Mouse (Mus musculus): ENCODE results near the gene Slc47a2. TPM values are rescaled to one million over a fixed set of nuclear protein-coding genes. Genes with fewer than 3 reads are reported as not detected.
"Not testable (repeated sequence)": the region's sequence is repeated elsewhere in the genome, so short reads cannot be mapped to it uniquely, and the experiment has no call there.

Slc47a2 gene
- polyA plus RNA-seq, 1 experiment from 2014 or later = 0.20 TPM

DNA sequence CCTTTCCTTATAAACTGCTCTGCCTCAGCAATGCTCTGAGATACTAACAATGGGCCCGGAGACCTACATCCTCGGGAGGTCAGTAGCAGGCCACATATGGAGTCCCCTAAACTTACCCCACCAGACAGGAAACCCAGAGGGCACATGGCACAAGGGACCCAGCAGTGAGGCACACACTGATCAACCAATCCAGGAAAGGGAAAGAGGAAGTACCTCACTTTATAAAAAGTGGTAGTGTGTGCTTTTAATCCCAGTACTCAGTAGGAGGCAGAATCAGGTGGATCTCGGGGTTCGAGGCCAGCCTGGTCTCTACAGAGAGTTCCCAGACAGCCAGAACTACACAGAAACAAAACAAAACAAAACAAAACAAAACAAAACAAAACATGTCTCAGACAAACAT, 2.3 kb downstream of the Slc47a2 start:
- H3K4me2 ChIP-seq (replicated peaks) = no peak overlapping the region
- H3K27me3 ChIP-seq = peaks cover 31% of the 10 kb centered on the region

GRCm38 (mm10) chr11:61337586-61337985, 5.1 kb downstream of the Slc47a2 start:
- Histone ChIP-seq H3K27me3 (peaks cover 10% of the 10 kb centered on the region), H3K9ac (no peak overlapping the region), H3K4me1 (peaks cover 7% of the 10 kb centered on the region), H3K27ac (replicated peaks) (no peak overlapping the region), H3K36me3 (no peaks in the 10 kb centered on the region), H3K9me3 (replicated peaks) (no peaks in the 10 kb centered on the region), H3K4me2 (replicated peaks) (no peak overlapping the region), H3K4me3 (replicated peaks) (no peak overlapping the region)
- ATAC-seq (ENCODE audit: insufficient number of reproducible peaks, low FRiP score, low TSS enrichment, low read depth) = no peak
- 76% methylated on average over 10 of the region's 10 CpGs for WGBS

More for the DNA sequence above, 2.3 kb downstream of the Slc47a2 start:
- Histone ChIP-seq H3K9ac (no peak overlapping the region), H3K36me3 (no peaks in the 10 kb centered on the region), H3K4me1 (peaks cover 9% of the 10 kb centered on the region), H3K27ac (replicated peaks) (no peak overlapping the region), H3K4me3 (replicated peaks) (no peak overlapping the region), H3K9me3 (replicated peaks) (no peaks in the 10 kb centered on the region)
- WGBS = 75% methylated on average over 4 of the region's 4 CpGs
- ATAC-seq (ENCODE audit: insufficient number of reproducible peaks, low FRiP score, low TSS enrichment, low read depth) = no peak

DNA sequence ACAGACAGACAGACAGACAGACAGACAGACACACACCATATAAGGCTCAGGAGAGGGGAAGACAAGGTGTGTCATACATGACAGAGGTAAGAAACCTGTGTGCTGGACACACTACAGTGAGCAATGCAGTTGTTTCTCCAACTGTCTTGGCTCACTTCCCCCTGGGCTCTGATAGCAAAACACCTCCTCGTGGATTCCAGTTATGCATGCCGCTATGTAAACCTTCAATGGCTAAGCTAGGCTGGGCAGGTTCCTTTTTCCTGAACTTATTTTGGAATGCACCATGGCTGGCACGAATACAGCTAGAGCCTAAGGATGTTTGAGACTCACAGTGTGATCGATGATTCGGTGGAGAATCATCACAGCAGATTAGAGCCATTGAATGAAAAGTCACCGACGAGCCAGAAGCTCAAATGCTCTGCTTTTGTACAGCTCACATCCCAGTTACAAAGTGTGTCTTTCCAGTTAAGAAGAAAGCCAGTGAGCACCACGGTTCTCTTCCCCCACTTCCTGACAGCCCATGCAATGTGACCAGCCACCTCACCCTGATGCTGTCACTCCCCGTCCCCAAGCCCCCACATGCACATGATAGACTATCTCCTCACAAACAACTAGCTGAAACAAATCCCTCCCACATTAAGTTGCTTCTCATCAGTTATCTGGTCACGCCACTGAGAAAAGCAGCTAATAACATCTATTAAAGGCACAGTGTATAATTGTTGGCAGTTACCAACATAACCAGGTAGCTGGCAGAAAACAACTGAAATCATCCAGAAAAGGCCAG, 21.6 kb downstream of the Slc47a2 start:
- no peak overlapping the region for H3K4me3 ChIP-seq (replicated peaks)
- 60% methylated on average over 10 of the region's 10 CpGs for WGBS
- H3K4me2 ChIP-seq (replicated peaks) = no peak overlapping the region
- H3K36me3 ChIP-seq = no peaks in the 10 kb centered on the region
- ATAC-seq (ENCODE audit: insufficient number of reproducible peaks, low FRiP score, low TSS enrichment, low read depth) = no peak
- H3K4me1 ChIP-seq = no peaks in the 10 kb centered on the region; the same call in 1 of the 2 replicates
- H3K9me3 ChIP-seq (replicated peaks) = no peaks in the 10 kb centered on the region
- no peak overlapping the region for H3K9ac ChIP-seq
- 0 out of 2 replicates have a peak, but pooled peaks cover 2% of the 10 kb centered on the region for H3K27me3 ChIP-seq
- no peak overlapping the region for H3K27ac ChIP-seq (replicated peaks)

GRCm38 (mm10) chr11:61319923-61320567, 22.6 kb downstream of the Slc47a2 start:
- Histone ChIP-seq H3K36me3 (no peaks in the 10 kb centered on the region), H3K4me1 (no peaks in the 10 kb centered on the region; the same call in 1 of the 2 replicates), H3K9me3 (replicated peaks) (no peaks in the 10 kb centered on the region), H3K4me3 (replicated peaks) (no peak overlapping the region), H3K4me2 (replicated peaks) (no peak overlapping the region), H3K9ac (no peak overlapping the region), H3K27ac (replicated peaks) (no peak overlapping the region), H3K27me3 (0 out of 2 replicates have a peak, but pooled peaks cover 2% of the 10 kb centered on the region)
- WGBS = 50% methylated on average over 3 of the region's 3 CpGs
- no peak for ATAC-seq (ENCODE audit: insufficient number of reproducible peaks, low FRiP score, low TSS enrichment, low read depth)

DNA sequence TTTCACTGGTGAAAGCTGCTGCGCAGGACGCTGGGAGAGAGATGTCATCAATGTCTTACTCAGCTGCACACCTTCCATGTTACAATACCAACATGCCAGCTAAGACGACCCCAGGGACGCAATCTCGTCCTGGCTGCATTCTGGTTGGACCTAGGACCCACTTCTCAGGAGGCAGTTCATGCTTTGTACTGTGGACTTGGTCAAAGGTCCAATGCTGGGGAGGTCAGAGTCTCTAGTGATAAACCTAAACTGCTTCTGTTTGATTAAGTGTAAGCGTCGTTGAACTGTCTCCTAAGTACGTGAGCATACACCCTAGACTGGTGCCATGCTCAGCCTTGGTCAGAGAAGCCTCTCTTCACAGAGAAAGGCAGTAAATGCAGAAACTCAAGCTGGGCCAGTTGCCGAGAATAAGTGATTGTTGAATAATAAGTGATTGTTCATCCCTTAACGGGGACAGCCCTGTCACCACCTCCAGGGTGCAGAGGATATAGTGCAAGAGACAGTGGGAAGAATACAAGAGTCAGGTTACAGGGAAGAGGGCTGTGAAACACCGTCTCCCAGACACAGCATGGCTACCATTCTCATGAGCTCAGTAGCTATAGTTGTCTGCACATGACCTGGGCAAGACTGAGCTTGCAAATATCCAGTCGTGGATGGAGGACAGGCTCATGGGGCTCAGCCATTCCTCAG, 23.3 kb downstream of the Slc47a2 start:
- ATAC-seq (ENCODE audit: insufficient number of reproducible peaks, low FRiP score, low TSS enrichment, low read depth) = no peak
- no peaks in the 10 kb centered on the region for H3K9me3 ChIP-seq (replicated peaks)
- WGBS = 60% methylated on average over 12 of the region's 12 CpGs

GRCm38 (mm10) chr11:61316864-61317263, 25.8 kb downstream of the Slc47a2 start:
- ATAC-seq (ENCODE audit: insufficient number of reproducible peaks, low FRiP score, low TSS enrichment, low read depth) = no peak
- Histone ChIP-seq H3K9me3 (replicated peaks) (no peaks in the 10 kb centered on the region), H3K4me3 (replicated peaks) (no peak overlapping the region), H3K27ac (replicated peaks) (no peak overlapping the region), H3K9ac (no peak overlapping the region), H3K27me3 (0 out of 2 replicates have a peak, but pooled peaks cover 2% of the 10 kb centered on the region), H3K4me2 (replicated peaks) (no peak overlapping the region), H3K36me3 (no peaks in the 10 kb centered on the region), H3K4me1 (no peaks in the 10 kb centered on the region; the same call in 1 of the 2 replicates)
- WGBS = 65% methylated on average over 2 of the region's 2 CpGs

More for the DNA sequence above, 23.3 kb downstream of the Slc47a2 start:
- no peaks in the 10 kb centered on the region for H3K36me3 ChIP-seq
- H3K27ac ChIP-seq (replicated peaks) = no peak overlapping the region
- H3K4me3 ChIP-seq (replicated peaks) = no peak overlapping the region
- H3K4me2 ChIP-seq (replicated peaks) = no peak overlapping the region
- no peak overlapping the region for H3K9ac ChIP-seq
- H3K27me3 ChIP-seq = 0 out of 2 replicates have a peak, but pooled peaks cover 2% of the 10 kb centered on the region
- no peaks in the 10 kb centered on the region; the same call in 1 of the 2 replicates for H3K4me1 ChIP-seq

DNA sequence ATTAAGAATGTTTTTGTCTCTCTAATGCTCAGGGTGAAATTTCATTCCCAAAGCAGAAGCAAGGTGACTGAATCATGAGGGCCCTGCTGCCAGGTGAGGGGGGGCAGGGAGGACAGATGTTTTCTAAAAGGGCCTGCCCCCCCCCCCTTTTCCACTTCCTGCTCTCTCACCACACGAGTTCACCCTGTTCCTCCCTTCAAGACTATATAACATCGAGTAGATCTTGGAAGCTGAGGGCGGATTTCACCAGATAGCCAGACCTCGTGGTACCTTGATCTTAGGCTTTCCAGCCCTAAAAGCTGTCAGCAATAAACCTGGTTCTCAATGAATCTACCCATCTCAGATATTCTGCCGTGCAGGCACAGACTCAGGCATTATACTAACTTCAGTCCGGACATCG, 32.3 kb downstream of the Slc47a2 start:
- H3K4me1 ChIP-seq = no peaks in the 10 kb centered on the region
- peak; percentile 39; the same call in 1 of the 2 replicates for ATAC-seq (ENCODE audit: insufficient number of reproducible peaks, low FRiP score, low TSS enrichment, low read depth)
- no peak overlapping the region for H3K27ac ChIP-seq (replicated peaks)
- no peak overlapping the region for H3K4me2 ChIP-seq (replicated peaks)
- H3K36me3 ChIP-seq = no peaks in the 10 kb centered on the region
- H3K4me3 ChIP-seq (replicated peaks) = no peak overlapping the region
- 61% methylated on average over 7 of the region's 7 CpGs for WGBS
- H3K9ac ChIP-seq = no peak overlapping the region
- H3K27me3 ChIP-seq = no peaks in the 10 kb centered on the region
- no peaks in the 10 kb centered on the region; the same call in 1 of the 2 replicates for H3K9me3 ChIP-seq (replicated peaks)

GRCm38 (mm10) chr11:61309831-61310230, 32.8 kb downstream of the Slc47a2 start:
- WGBS = 60% methylated on average over 12 of the region's 12 CpGs
- no peak overlapping the region for H3K4me2 ChIP-seq (replicated peaks)
- ATAC-seq (ENCODE audit: insufficient number of reproducible peaks, low FRiP score, low TSS enrichment, low read depth) = no peak

DNA sequence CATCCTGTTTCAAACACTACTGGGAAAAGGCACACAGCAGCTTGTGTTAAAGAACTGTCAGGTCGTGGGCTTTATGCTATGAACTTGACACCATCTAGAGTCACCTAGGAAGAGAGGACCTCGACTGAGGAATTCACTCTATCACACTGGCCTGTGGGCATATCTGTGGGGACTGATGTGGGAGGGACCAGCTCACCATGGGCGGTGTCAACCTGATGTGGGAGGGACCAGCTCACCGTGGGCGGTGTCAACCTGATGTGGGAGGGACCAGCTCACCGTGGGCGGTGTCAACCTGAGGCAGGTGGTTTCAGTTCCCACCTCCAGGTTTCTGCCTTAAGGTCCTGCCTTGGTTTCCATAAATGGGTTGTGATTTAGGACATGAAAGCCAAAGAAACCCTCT, 34.9 kb downstream of the Slc47a2 start:
- H3K4me3 ChIP-seq (replicated peaks) = no peak overlapping the region
- no peak for ATAC-seq (ENCODE audit: insufficient number of reproducible peaks, low FRiP score, low TSS enrichment, low read depth)
- no peak overlapping the region for H3K27ac ChIP-seq (replicated peaks)
- no peaks in the 10 kb centered on the region for H3K27me3 ChIP-seq
- no peak overlapping the region for H3K4me2 ChIP-seq (replicated peaks)
- no peaks in the 10 kb centered on the region for H3K4me1 ChIP-seq
- 38% methylated on average over 7 of the region's 7 CpGs for WGBS
- H3K9me3 ChIP-seq (replicated peaks) = no peaks in the 10 kb centered on the region; the same call in 1 of the 2 replicates
- no peaks in the 10 kb centered on the region for H3K36me3 ChIP-seq
- no peak overlapping the region for H3K9ac ChIP-seq

More at GRCm38 (mm10) chr11:61309831-61310230, 32.8 kb downstream of the Slc47a2 start:
- Histone ChIP-seq H3K27ac (replicated peaks) (no peak overlapping the region), H3K9ac (no peak overlapping the region), H3K4me1 (no peaks in the 10 kb centered on the region), H3K9me3 (replicated peaks) (no peaks in the 10 kb centered on the region; the same call in 1 of the 2 replicates), H3K36me3 (no peaks in the 10 kb centered on the region), H3K4me3 (replicated peaks) (no peak overlapping the region), H3K27me3 (no peaks in the 10 kb centered on the region)

DNA sequence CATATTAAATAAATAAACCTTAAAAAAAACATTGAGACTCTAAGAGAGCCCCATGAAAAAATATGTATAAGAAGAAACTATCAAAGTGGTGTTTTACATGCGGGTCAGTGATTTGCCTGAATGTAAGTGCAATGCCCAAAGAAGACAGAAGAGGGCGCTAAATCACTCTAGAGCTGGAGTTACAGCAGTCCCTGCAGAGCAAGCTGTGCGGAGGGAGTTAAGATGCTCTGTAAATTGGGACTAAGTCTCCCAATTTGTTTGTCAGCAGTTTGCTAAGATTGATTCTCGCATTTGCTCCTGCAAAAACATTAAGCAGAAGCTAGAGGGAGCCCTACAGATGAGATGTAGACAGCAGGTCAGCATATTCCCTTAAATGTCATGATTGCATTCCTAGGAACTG, 37.3 kb downstream of the Slc47a2 start:
- no peak overlapping the region for H3K4me2 ChIP-seq (replicated peaks)
- H3K4me1 ChIP-seq = peaks cover 7% of the 10 kb centered on the region
- no peak overlapping the region for H3K9ac ChIP-seq
- 80% methylated on average over 4 of the region's 4 CpGs for WGBS
- no peaks in the 10 kb centered on the region for H3K36me3 ChIP-seq
- H3K27ac ChIP-seq (replicated peaks) = no peak overlapping the region
- no peak overlapping the region for H3K4me3 ChIP-seq (replicated peaks)
- ATAC-seq (ENCODE audit: insufficient number of reproducible peaks, low FRiP score, low TSS enrichment, low read depth) = no peak
- no peaks in the 10 kb centered on the region; the same call in 1 of the 2 replicates for H3K9me3 ChIP-seq (replicated peaks)
- H3K27me3 ChIP-seq = no peaks in the 10 kb centered on the region

GRCm38 (mm10) chr11:61304535-61304934, 38.1 kb downstream of the Slc47a2 start:
- WGBS = 91% methylated on average over 6 of the region's 10 CpGs

More at GRCm38 (mm10) chr11:61304535-61304934, 38.1 kb downstream of the Slc47a2 start:
- H3K27ac ChIP-seq (replicated peaks); H3K36me3 ChIP-seq; ATAC-seq (ENCODE audit: insufficient number of reproducible peaks, low FRiP score, low TSS enrichment, low read depth); H3K9me3 ChIP-seq (replicated peaks); H3K4me1 ChIP-seq; H3K27me3 ChIP-seq; H3K9ac ChIP-seq; H3K4me3 ChIP-seq (replicated peaks); H3K4me2 ChIP-seq (replicated peaks): not testable (repeated sequence)
